Mouse (Mus musculus) testis, adult 2 months (tissue): ENCODE results near the gene Fxyd6. TPM values are rescaled to one million over a fixed set of nuclear protein-coding genes. Genes with fewer than 3 reads are reported as not detected.

Source experiments
- H3K27ac ChIP-seq: fragments of 200-500 bp; 2 replicates; pipeline ENCODE4 v1.5.1; 2012; ENCODE audit warnings: low read depth, low read length; ENCODE audit not compliant: control insufficient read depth, insufficient read depth
- H3K27me3 ChIP-seq: fragments of 200-500 bp; 2 replicates; pipeline ENCODE4 v1.6.1; 2012; ENCODE audit warnings: mild to moderate bottlenecking, low read length, moderate library complexity; ENCODE audit not compliant: control insufficient read depth, insufficient read depth
- H3K36me3 ChIP-seq: fragments of 200-500 bp; 2 replicates; pipeline ENCODE4 v1.6.1; 2012; ENCODE audit warnings: mild to moderate bottlenecking, low read length; ENCODE audit not compliant: control insufficient read depth, insufficient read depth
- H3K4me1 ChIP-seq: fragments of 200-500 bp; 2 replicates; pipeline ENCODE4 v1.6.1; 2012; ENCODE audit warnings: low read length; ENCODE audit not compliant: control insufficient read depth, insufficient read depth
- H3K4me3 ChIP-seq: fragments of 200-500 bp; 2 replicates; pipeline ENCODE4 v1.5.1; 2012; ENCODE audit warnings: low read depth, mild to moderate bottlenecking, low read length, moderate library complexity, mixed read lengths; ENCODE audit not compliant: control insufficient read depth
- CTCF ChIP-seq: fragments of 200-500 bp; IDR thresholded peaks from 2 replicates; pipeline ENCODE4 v1.5.1; 2012; ENCODE audit warnings: low read depth, mild to moderate bottlenecking, inconsistent platforms, low read length, moderate library complexity; ENCODE audit not compliant: control insufficient read depth, insufficient read depth, insufficient replicate concordance
- POLR2A ChIP-seq: fragments of 200-500 bp; IDR thresholded peaks from 2 replicates; pipeline ENCODE4 v1.6.1; 2012; ENCODE audit warnings: low read depth, mild to moderate bottlenecking, inconsistent platforms, low read length, moderate library complexity; ENCODE audit not compliant: control insufficient read depth
- polyA plus RNA-seq: library from polyadenylated mRNA; depleted of rRNA; stranded (reverse); fragments of >200 nt; gene quantifications from 2 replicates; pipeline ENCODE4 v1.2.3, GENCODE M21; 2012

The Fxyd6 gene
- polyA plus RNA-seq, 1 experiment = 50.1 TPM

- no peak overlapping the region; the same call in 1 of the 2 replicates for H3K27ac ChIP-seq
- no peaks in the 10 kb centered on the region for H3K27me3 ChIP-seq
- H3K4me1 ChIP-seq = peaks cover 4% of the 10 kb centered on the region; the same call in 1 of the 2 replicates
- no peak for TF ChIP-seq POLR2A
- no peak for TF ChIP-seq CTCF
- H3K36me3 ChIP-seq = no peaks in the 10 kb centered on the region
- H3K4me3 ChIP-seq = no peak overlapping the region
Measured at GRCm38 (mm10) chr9:45362051-45362461, 7.9 kb upstream of the Fxyd6 start.

GRCm38 (mm10) chr9:45363639-45364214 is 6.3 kb upstream of the Fxyd6 start:
- Histone ChIP-seq H3K27me3 (no peaks in the 10 kb centered on the region), H3K4me1 (peaks cover 4% of the 10 kb centered on the region; the same call in 1 of the 2 replicates), H3K36me3 (no peaks in the 10 kb centered on the region), H3K27ac (peak overlapping the region; percentile 62), H3K4me3 (no peak overlapping the region)
- TF ChIP-seq CTCF (no peak), POLR2A (no peak)

GRCm38 (mm10) chr9:45367716-45368115 is 2.3 kb upstream of the Fxyd6 start:
- Histone ChIP-seq H3K27ac (peak overlapping the region; percentile 60), H3K27me3 (no peaks in the 10 kb centered on the region), H3K4me1 (peaks cover 16% of the 10 kb centered on the region), H3K4me3 (no peak overlapping the region), H3K36me3 (no peaks in the 10 kb centered on the region)
- TF ChIP-seq POLR2A (no peak), CTCF (no peak)

GRCm38 (mm10) chr9:45368341-45368901 is 1.6 kb upstream of the Fxyd6 start:
- TF ChIP-seq POLR2A (no peak), CTCF (no peak)

GRCm38 (mm10) chr9:45370616-45371336 is 791 bp downstream of the Fxyd6 start:
- Histone ChIP-seq H3K4me1 (peaks cover 12% of the 10 kb centered on the region), H3K36me3 (no peaks in the 10 kb centered on the region), H3K4me3 (peak overlapping the region; percentile 81), H3K27me3 (no peaks in the 10 kb centered on the region), H3K27ac (0 out of 2 replicates have a peak overlapping the region, but pooled peaks have one; percentile 10)
- TF ChIP-seq CTCF (no peak), POLR2A (no peak)

More at GRCm38 (mm10) chr9:45368341-45368901, 1.6 kb upstream of the Fxyd6 start:
- no peaks in the 10 kb centered on the region for H3K27me3 ChIP-seq
- peak overlapping the region; percentile 15 for H3K27ac ChIP-seq
- no peaks in the 10 kb centered on the region for H3K36me3 ChIP-seq
- peaks cover 16% of the 10 kb centered on the region for H3K4me1 ChIP-seq
- no peak overlapping the region for H3K4me3 ChIP-seq

- Histone ChIP-seq H3K4me3 (no peak overlapping the region), H3K27me3 (no peaks in the 10 kb centered on the region), H3K36me3 (no peaks in the 10 kb centered on the region), H3K27ac (no peak overlapping the region), H3K4me1 (peaks cover 12% of the 10 kb centered on the region)
- no peak for TF ChIP-seq CTCF
Measured at GRCm38 (mm10) chr9:45371337-45371707, 1.3 kb downstream of the Fxyd6 start.

GRCm38 (mm10) chr9:45373896-45374295 is 3.9 kb downstream of the Fxyd6 start:
- Histone ChIP-seq H3K27me3 (no peaks in the 10 kb centered on the region), H3K4me3 (no peak overlapping the region), H3K27ac (no peak overlapping the region), H3K36me3 (no peaks in the 10 kb centered on the region), H3K4me1 (peaks cover 12% of the 10 kb centered on the region)
- TF ChIP-seq CTCF = no peak
- no peak for TF ChIP-seq POLR2A
